10 mouse cellular contexts compared by ENCODE assay signal in the genomic region with DNA sequence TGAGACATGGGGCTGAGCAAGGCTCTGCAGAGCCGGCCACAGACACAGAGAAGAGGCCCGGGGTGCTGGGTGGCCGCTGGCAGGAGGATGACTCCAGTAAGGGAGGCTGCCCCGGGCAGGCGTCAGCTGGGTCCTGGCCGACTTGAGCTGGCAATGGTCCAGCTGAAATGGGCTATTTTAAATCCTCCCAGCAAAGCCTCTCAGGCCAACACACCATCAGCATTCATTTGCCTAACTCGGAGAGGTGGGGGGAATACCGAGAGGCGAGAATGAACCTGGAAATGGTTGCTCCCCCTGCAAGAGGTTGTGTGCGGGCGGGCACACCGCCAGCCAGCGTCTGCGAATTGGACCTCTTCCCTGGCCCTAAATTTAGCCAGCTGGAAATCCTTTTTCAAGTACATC. TPM values are rescaled to one million over a fixed set of nuclear protein-coding genes. Genes with fewer than 3 reads are reported as not detected.
DNase-seq lines count a peak whose midpoint lies in the region; ATAC-seq and TF ChIP-seq lines count a peak whose summit lies in the region.
"Had no signal": no experiment of that assay in that cellular context is flagged by ENCODE, and none has a peak within 500 bp of the region (broad histone marks: within the 10 kb centered on the region; RNA-seq: fewer than 3 reads in every experiment).

No protein-coding gene starts in this region.

- TF ChIP-seq CTCF in layer of hippocampus, adult 2 months (conservative IDR thresholded peaks at IDR 0.05) = no peak

- no peak overlapping the region for H3K9ac ChIP-seq in embryonic facial prominence, embryonic 12.5 days
- H3K9ac ChIP-seq in midbrain, embryonic 14.5 days (replicated peaks; ENCODE audit: low read length) = no peak overlapping the region
- H3K9ac ChIP-seq: liver, embryonic 13.5 days had no signal

- H3K4me2 ChIP-seq in embryonic facial prominence, embryonic 12.5 days (replicated peaks) = no peak overlapping the region
- 0 out of 2 replicates have a peak overlapping the region, but pooled peaks have one; percentile 1 for H3K4me2 ChIP-seq in midbrain, embryonic 14.5 days (ENCODE audit: low read length)
- H3K4me2 ChIP-seq: liver, embryonic 13.5 days had no signal

- no peak overlapping the region for H3K4me3 ChIP-seq in embryonic facial prominence, embryonic 12.5 days
- no peak overlapping the region for H3K4me3 ChIP-seq in embryonic facial prominence, embryonic 10.5 days
- no peak overlapping the region for H3K4me3 ChIP-seq in layer of hippocampus, adult 2 months
- H3K4me3 ChIP-seq in midbrain, embryonic 14.5 days (replicated peaks; ENCODE audit: low read depth, low read length) = no peak overlapping the region
- H3K4me3 ChIP-seq: liver, embryonic 13.5 days had no signal

- H3K9me3 ChIP-seq in embryonic facial prominence, embryonic 12.5 days = no peaks in the 10 kb centered on the region
- H3K9me3 ChIP-seq in embryonic facial prominence, embryonic 10.5 days = no peaks in the 10 kb centered on the region
- no peaks in the 10 kb centered on the region for H3K9me3 ChIP-seq in midbrain, embryonic 14.5 days (ENCODE audit: control insufficient read depth, low read length)
- H3K9me3 ChIP-seq: liver, embryonic 13.5 days had no signal

- WGBS in embryonic facial prominence, embryonic 12.5 days = 60% methylated on average over 14 of the region's 14 CpGs
- 75% methylated on average over 14 of the region's 14 CpGs for WGBS in embryonic facial prominence, embryonic 10.5 days
- 40% methylated on average over 14 of the region's 14 CpGs for WGBS in midbrain, embryonic 14.5 days

- H3K4me1 ChIP-seq in embryonic facial prominence, embryonic 12.5 days = peaks cover 14% of the 10 kb centered on the region
- H3K4me1 ChIP-seq in embryonic facial prominence, embryonic 10.5 days = peaks cover 48% of the 10 kb centered on the region
- H3K4me1 ChIP-seq in midbrain, embryonic 14.5 days (ENCODE audit: control insufficient read depth, insufficient read depth, low read length) = peaks cover 39% of the 10 kb centered on the region
- H3K4me1 ChIP-seq: liver, embryonic 13.5 days had no signal

- no peak for DNase-seq in embryonic facial prominence, embryonic 10.5 days (ENCODE audit: low spot score)
- peak; percentile 87 for DNase-seq in cerebellum, adult 8-10 months
- DNase-seq in gastrocnemius, postnatal 14 days = peak; percentile 25
- peak; percentile 65 to 69 for DNase-seq in layer of hippocampus, adult 2 months (ENCODE audit: low spot score in 2 of 2)
- DNase-seq in midbrain, embryonic 14.5 days = peak; percentile 76
- DNase-seq in thymus, postnatal 25 days = no peak
- DNase-seq in spleen, postnatal 14 days (ENCODE audit: low spot score in 2 of 2) = no peak
- DNase-seq: liver, embryonic 13.5 days had no signal

- H3K27me3 ChIP-seq in embryonic facial prominence, embryonic 12.5 days = peaks cover 6% of the 10 kb centered on the region; the same call in 1 of the 2 replicates
- H3K27me3 ChIP-seq in embryonic facial prominence, embryonic 10.5 days (replicated peaks; ENCODE audit: low read depth, poor library complexity, severe bottlenecking) = peaks cover 11% of the 10 kb centered on the region; the same call in 1 of the 2 replicates
- H3K27me3 ChIP-seq in midbrain, embryonic 14.5 days (ENCODE audit: control insufficient read depth, insufficient read depth, low read length) = no peaks in the 10 kb centered on the region
- H3K27me3 ChIP-seq: liver, embryonic 13.5 days had no signal

- intact Hi-C loops in gastrocnemius, postnatal 14 days (cut with DNase I; ENCODE audit: low total_unique reads) = no loop called here

- peak overlapping the region; percentile 20; the same call in 1 of the 2 replicates for H3K27ac ChIP-seq in embryonic facial prominence, embryonic 12.5 days
- no peak overlapping the region for H3K27ac ChIP-seq in embryonic facial prominence, embryonic 10.5 days (replicated peaks)
- peak overlapping the region; percentile 33; the same call in 1 of the 2 replicates for H3K27ac ChIP-seq in layer of hippocampus, adult 2 months
- peak overlapping the region; percentile 55 for H3K27ac ChIP-seq in midbrain, embryonic 14.5 days (replicated peaks; ENCODE audit: low read depth, low read length)
- H3K27ac ChIP-seq: liver, embryonic 13.5 days had no signal

- ATAC-seq in embryonic facial prominence, embryonic 12.5 days (ENCODE audit: insufficient number of reproducible peaks, insufficient read depth, low FRiP score, low TSS enrichment) = no peak
- ATAC-seq in midbrain, embryonic 14.5 days (ENCODE audit: low FRiP score, low TSS enrichment) = peak; percentile 47

- H3K36me3 ChIP-seq in embryonic facial prominence, embryonic 12.5 days = no peaks in the 10 kb centered on the region
- H3K36me3 ChIP-seq in embryonic facial prominence, embryonic 10.5 days (replicated peaks) = no peaks in the 10 kb centered on the region
- H3K36me3 ChIP-seq in midbrain, embryonic 14.5 days (ENCODE audit: control insufficient read depth, insufficient read depth, low read length) = no peaks in the 10 kb centered on the region
- H3K36me3 ChIP-seq: liver, embryonic 13.5 days had no signal

RNA-seq across cellular contexts. Expression of a gene that starts 30.9 kb away (rescaled TPM):
- polyA plus RNA-seq in embryonic facial prominence, embryonic 12.5 days (2016; fragmentation: Nextera tagmentation; extraction: Ambion mirVana) = not detected in 2 replicates
- not detected in 2 replicates for polyA plus RNA-seq in embryonic facial prominence, embryonic 10.5 days (2016; fragmentation: Nextera tagmentation; extraction: Ambion mirVana)
- total RNA-seq in gastrocnemius, postnatal 14 days (2021) = not detected
- total RNA-seq in layer of hippocampus, adult 2 months (2021) = not detected
- not detected in 2 replicates for polyA plus RNA-seq in midbrain, embryonic 14.5 days (2014; fragmentation: Nextera tagmentation; extraction: Ambion mirVana)
- polyA plus RNA-seq: liver, embryonic 13.5 days; testis, adult 2 months had no signal

RNA-seq across cellular contexts. Expression of a gene that starts 45.7 kb away (rescaled TPM):
- polyA plus RNA-seq in embryonic facial prominence, embryonic 12.5 days (2016; fragmentation: Nextera tagmentation; extraction: Ambion mirVana) = 3.9 and 4.8 TPM in 2 replicates
- polyA plus RNA-seq in embryonic facial prominence, embryonic 10.5 days (2016; fragmentation: Nextera tagmentation; extraction: Ambion mirVana) = 2.3 and 2.5 TPM in 2 replicates
- total RNA-seq in gastrocnemius, postnatal 14 days (2021) = under 1 TPM; 0.20 to 0.27 TPM
- total RNA-seq in layer of hippocampus, adult 2 months (2021) = 100 to 1,000 TPM; 276 to 303 TPM
- 31.7 and 41.9 TPM in 2 replicates for polyA plus RNA-seq in midbrain, embryonic 14.5 days (2014; fragmentation: Nextera tagmentation; extraction: Ambion mirVana)

Comparison
In these comparisons a context has a peak if more than half of its experiments do, and no peak if none do; other contexts are left out.
1. DNase-seq: peak in cerebellum, adult 8-10 months (single experiment), gastrocnemius, postnatal 14 days (single experiment), layer of hippocampus, adult 2 months (2 of 2) and midbrain, embryonic 14.5 days (single experiment); none in embryonic facial prominence, embryonic 10.5 days (single experiment), thymus, postnatal 25 days (single experiment) and spleen, postnatal 14 days (0 of 2).